Mouse (Mus musculus): ENCODE data around the gene Mrtfa. TPM values are rescaled to one million over a fixed set of nuclear protein-coding genes. Genes with fewer than 3 reads are reported as not detected.

Gene Mrtfa
- total and polyA plus RNA-seq, 3 experiments = 27.3 to 39.6 (median 30.0) TPM

GRCm38 (mm10) chr15:81197197-81197596 is 6.6 kb upstream of the Mrtfa start:
- no peak for DNase-seq

DNA sequence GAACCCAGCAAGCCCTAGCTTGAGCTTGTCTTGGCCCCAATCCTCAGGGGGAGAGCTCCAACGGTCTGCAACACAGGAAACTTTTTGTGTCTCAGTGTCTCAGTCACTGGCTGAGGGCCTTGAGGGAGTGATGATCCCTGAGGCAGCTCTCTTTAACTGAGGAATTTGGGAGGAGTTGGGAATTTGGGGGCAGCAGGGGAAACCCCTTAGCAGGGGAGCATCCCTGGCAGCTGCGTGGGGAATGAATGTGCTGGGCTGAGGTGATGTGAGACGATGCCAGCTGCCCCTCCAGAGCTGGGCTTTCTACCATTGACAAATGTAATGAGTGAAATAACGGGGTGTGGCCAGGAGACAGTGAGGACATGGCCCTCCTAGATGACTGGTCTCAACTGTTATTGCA is 4.9 kb upstream of the Mrtfa start:
- no peak for DNase-seq

- no peak for DNase-seq
Observed at GRCm38 (mm10) chr15:81194791-81195190, 4.2 kb upstream of the Mrtfa start.

DNA sequence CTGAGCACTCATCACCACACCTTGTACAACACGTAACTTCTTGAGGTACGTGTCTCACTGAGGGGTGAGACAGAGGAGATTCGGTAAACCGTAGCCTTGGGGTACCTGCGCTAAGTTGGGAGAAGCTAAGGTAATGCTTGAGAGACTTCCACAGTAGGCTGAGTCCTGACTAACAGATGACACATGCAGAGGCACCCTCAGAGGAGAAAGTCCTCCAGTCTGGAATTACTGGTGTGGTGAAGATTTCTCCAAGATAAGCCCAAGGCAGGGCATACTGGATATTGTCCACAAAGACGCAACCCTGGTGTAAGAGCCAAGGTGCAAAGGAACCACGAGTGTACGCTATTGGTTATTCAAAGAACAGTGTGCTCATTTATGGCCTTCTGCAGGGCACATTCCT is 2.3 kb upstream of the Mrtfa start:
- DNase-seq = peak; percentile 26

GRCm38 (mm10) chr15:81192316-81192715 is 1.8 kb upstream of the Mrtfa start:
- DNase-seq = peak; percentile 68

GRCm38 (mm10) chr15:81191303-81191702 is 746 bp upstream of the Mrtfa start:
- DNase-seq = no peak

- peak; percentile 47 for DNase-seq
Observed at GRCm38 (mm10) chr15:81190011-81190629, 437 bp downstream of the Mrtfa start.

DNA sequence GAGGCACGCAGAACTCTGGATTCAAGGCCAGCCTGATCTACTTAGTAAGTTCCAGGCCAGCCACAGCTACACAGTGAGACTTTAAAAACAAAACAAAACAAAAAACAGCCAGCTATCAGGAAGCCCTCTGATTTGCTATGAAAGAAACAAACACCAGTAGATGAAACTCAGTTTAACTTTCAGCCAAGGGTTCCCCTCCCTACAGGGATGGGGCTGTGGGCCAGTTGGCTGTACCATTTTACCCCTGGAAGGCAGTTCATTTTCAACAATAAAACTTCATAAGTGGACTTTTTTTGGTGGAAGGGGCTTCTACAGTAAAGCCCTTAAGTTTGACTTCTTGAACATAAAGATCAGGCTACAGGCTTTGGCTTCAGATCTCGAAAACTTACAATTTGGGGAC is 1.5 kb downstream of the Mrtfa start:
- DNase-seq = no peak

DNA sequence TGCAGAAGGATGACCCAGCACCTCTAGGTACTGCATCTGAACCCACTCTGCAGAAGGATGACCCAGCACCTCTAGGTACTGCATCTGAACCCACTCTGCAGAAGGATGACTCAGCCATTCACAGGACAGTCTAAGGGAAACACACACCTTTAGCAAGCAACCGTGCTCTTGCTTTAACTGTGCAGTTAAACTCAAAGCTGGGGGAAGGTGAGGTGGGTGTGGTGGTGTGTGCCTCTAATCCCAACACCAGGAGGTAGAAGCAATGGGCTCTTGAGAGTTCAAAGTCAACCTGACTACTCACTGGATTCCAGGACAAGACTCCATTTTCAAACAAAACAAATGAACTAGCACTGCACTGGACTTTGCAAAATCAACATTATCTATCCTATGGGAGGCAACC is 5.6 kb downstream of the Mrtfa start:
- no peak for DNase-seq

DNA sequence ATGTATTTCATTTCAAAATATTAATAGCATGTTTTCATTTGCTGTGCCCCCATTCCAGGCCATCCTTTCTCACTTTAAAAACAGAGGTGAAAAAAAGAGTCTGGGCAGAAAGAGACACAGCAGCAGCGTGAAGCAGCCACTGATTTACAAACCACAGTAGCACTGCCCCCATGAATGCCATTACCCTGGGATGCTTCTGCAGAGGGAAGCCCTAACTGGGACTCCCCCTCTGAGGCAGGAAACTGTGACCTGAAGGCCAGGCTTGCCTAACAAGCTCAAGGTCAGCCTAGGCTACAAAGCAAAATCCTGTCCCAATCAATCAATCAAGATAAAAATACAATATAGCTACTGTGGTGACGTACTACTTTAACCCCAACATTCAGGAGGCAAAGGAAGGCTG is 9.3 kb downstream of the Mrtfa start:
- peak; percentile 44 for DNase-seq

- no peak for DNase-seq
Observed at GRCm38 (mm10) chr15:81179523-81179922, 11.0 kb downstream of the Mrtfa start.

GRCm38 (mm10) chr15:81178703-81179102 is 11.9 kb downstream of the Mrtfa start:
- no peak for DNase-seq

- DNase-seq = no peak
Observed at GRCm38 (mm10) chr15:81177860-81178259, 12.7 kb downstream of the Mrtfa start.

- DNase-seq = no peak
Observed at GRCm38 (mm10) chr15:81175633-81176032, 14.9 kb downstream of the Mrtfa start.

DNA sequence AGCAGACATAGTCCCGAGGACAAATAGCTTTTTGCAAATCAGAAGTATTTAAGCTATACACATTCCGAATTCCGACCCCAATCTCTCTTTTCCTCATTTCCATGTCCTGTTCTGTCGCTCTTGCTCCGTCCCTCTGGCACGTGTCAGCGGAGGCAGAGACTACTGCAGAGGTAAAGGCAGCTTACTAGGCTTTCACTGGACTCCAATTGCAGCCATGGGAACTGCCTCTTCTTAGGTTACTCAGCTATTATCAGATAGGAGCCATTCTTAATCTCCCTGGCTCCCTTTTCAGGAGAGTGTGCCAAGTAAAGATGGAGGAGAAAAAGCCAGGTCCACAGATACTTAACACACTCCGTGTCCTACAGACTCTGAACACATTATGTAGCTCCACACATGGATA is 18.3 kb downstream of the Mrtfa start:
- DNase-seq = no peak

- DNase-seq = no peak
Observed at GRCm38 (mm10) chr15:81168735-81169134, 21.8 kb downstream of the Mrtfa start.

- DNase-seq = no peak
Observed at GRCm38 (mm10) chr15:81167831-81168230, 22.7 kb downstream of the Mrtfa start.

GRCm38 (mm10) chr15:81166291-81166690 is 24.3 kb downstream of the Mrtfa start:
- DNase-seq = no peak

- no peak for DNase-seq
Observed at GRCm38 (mm10) chr15:81164560-81165310, 25.8 kb downstream of the Mrtfa start.

- no peak for DNase-seq
Observed at GRCm38 (mm10) chr15:81161571-81161970, 29.0 kb downstream of the Mrtfa start.

DNA sequence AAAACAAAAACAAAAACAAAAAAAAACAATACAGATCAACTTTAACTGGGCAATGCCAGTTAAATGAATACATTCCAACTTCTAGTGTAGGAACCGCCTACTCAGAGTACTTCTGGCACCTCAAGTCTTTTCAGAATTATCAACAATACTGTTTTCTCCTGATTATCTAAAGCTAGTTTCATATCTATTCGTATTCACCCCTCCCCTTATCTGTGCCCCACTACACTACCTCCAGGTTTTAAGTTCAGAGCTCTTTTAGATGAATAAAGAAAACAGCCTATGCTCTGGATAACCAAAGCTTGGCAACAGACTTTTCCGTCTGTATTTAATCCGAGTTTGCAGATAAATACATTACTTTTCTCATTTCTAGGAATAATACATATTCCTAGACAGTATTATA is 29.9 kb downstream of the Mrtfa start:
- no peak for DNase-seq

DNA sequence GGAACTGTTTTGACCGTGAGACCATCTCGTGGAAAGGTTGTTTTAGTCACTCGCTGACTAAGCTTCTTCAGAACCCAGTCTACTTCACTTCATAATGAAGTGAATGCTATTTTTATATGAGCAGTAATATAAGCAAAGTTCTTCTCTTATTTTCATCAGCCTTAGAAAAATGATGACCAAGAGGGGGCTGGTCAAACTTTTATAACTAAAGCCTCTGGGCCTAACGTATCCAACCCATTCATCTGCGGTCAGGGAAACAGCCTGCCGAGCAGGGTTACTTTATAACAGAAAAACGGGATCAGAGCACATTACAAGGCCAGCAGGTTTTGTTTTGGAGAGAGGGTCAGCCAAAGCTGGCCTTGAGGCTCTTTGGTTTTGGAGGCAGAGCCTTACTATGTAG is 31.3 kb downstream of the Mrtfa start:
- DNase-seq = peak; percentile 34

GRCm38 (mm10) chr15:81158517-81159120 is 31.9 kb downstream of the Mrtfa start:
- no peak for DNase-seq

DNA sequence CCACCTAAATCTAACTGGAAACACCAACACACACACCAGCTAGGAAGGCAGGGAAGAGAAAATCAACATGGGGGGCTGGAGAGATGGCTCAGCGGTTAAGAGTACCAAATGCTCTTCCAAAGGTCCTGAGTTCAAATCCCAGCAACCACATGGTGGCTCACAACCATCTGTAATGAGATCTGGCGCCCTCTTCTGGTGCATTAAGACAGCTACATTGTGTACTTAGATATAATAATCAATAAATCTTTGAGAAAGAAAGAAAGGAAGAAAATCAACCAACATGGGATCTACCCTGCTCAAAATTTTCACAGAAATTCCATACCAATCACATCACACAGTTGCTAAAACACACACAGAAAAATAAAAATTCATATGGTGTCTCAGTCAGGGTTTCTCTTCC is 34.1 kb downstream of the Mrtfa start:
- no peak for DNase-seq
